Mouse (Mus musculus): ENCODE results near the gene H3f3a.

DNA sequence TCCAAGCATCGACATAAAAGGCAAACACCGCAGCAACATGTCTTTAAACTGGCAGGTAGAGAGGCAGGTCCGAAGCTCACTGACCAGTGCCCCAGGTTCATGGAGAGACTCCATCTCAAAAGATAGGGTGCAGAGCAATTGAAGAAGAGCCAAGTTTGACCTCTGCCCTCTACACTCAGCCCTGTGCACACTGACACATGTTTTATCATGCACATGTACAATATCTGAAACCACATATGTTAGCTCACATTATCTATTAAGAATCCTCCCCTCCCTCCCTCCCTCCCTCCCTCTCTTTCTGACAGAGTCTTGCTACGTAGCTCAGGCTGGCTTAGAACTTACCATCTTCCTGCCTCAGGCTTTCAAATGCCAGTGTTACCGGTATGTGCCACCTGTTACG lies 7.4 kb upstream of the H3f3a start:
- TF ChIP-seq CTCF (conservative IDR thresholded peaks at IDR 0.05; ENCODE audit: insufficient read depth, insufficient read length, low read depth, low read length) (no peak), POLR2A (IDR thresholded peaks at IDR 0.05; ENCODE audit: low read depth, low read length) (no peak)

All from kidney, adult 2 months (tissue).